Mouse (Mus musculus): Measurements from ENCODE around the gene Dcst1. TPM values are rescaled to one million over a fixed set of nuclear protein-coding genes. Genes with fewer than 3 reads are reported as not detected.
A peak's percentile ranks its signal among the peaks of the same experiment; 100 is the strongest.

The Dcst1 gene
- polyA plus RNA-seq, 1 experiment from 2014 or later: 0.15 TPM

DNA sequence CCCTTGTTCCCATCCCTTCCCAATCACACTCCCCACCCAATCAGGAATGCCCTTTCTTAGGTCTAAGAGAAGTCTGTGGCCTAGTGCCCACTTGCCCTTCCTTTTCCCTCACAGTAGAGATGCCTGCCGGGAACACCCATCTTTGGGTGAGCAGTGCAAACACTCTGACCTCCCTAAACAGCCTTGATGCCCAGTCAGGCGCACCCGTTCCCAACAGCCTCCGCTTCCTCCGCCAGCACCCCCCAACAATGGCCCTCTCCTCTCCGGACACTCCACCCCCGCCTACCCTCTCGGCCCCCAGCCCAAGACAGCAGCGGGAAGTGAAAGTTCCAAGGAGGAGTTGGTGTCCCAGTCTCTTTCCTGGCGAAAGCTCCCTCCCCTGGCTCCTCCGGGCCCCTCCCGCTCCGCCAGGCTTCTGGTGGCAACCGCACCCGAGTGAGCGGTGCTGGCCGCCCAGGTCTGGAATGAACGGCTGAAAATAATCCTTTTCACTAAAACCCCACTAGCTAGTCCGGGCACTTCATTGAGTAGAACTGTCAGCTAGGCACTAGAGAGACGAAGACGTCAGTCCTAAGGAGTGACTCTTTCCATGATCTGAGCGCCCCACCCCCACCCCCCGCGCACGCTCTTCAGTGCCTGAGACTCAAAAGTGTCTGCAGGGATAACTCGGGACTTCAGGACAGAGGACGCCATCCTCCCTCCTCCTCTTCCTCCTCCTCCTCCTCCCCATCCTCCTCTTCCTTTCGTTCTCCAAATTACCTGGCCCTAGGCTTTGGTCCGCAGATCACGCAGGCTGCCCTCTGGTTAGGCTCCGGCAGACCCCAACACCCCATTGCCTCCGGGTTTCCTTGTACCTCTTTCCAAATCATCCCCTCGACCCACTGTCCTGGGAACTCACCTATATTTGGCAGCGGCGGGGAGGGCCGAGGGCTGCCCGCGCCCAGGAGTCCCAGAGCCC lies 15.9 kb downstream of the Dcst1 start:
- DNase-seq (peak; percentile 34), ATAC-seq (peak; percentile 14; the same call in 1 of the 2 replicates)
- Histone ChIP-seq H3K4me2 (ENCODE audit: low read depth, low read length) (peak overlapping the region; percentile 90), H3K27ac (ENCODE audit: low read depth) (peak overlapping the region; percentile 34; the same call in 1 of the 2 replicates), H3K9ac (replicated peaks) (peak overlapping the region; percentile 50), H3K36me3 (replicated peaks; ENCODE audit: insufficient read depth, low read length) (no peaks in the 10 kb centered on the region), H3K4me1 (ENCODE audit: insufficient read depth) (peaks cover 14% of the 10 kb centered on the region), H3K9me3 (ENCODE audit: low read length) (no peaks in the 10 kb centered on the region), H3K27me3 (ENCODE audit: insufficient read depth, low read length) (peaks cover 28% of the 10 kb centered on the region), H3K4me3 (ENCODE audit: low read depth, low read length) (peak overlapping the region; percentile 64)
- WGBS (ENCODE audit: insufficient replicate concordance): 4% methylated on average over 38 of the region's 38 CpGs
- TF ChIP-seq CTCF (IDR thresholded peaks at IDR 0.05; ENCODE audit: low read depth): no peak
- TF ChIP-seq EP300 (IDR thresholded peaks at IDR 0.05; ENCODE audit: low read depth): no peak

DNA sequence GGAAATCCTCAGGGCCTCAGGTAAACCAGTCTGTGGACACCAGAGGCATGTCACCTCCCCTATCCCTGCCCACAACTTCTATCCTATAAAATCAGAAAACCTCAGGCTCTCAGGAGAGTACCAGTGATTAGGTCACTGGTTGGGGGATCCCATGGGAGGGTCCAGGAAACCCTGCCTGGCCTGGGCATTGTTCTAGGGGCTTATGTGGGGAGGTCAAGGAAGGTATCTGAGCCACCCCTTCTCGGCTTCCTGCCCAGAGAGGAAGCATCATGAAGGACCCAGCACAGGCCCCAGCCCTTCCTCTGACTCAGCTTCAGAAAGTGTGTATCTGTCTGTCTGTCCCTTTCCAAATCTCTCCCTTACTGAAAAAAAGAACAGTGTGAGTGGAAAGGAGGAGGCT lies 17.1 kb downstream of the Dcst1 start:
- 31% methylated on average over 1 of the region's 1 CpGs for WGBS (ENCODE audit: insufficient replicate concordance)
- H3K9ac ChIP-seq (replicated peaks): no peak overlapping the region
- H3K4me1 ChIP-seq (ENCODE audit: insufficient read depth): peaks cover 14% of the 10 kb centered on the region
- DNase-seq (no peak), ATAC-seq (no peak)
- no peak overlapping the region; the same call in 1 of the 2 replicates for H3K27ac ChIP-seq (ENCODE audit: low read depth)
- peaks cover 28% of the 10 kb centered on the region for H3K27me3 ChIP-seq (ENCODE audit: insufficient read depth, low read length)
- H3K4me2 ChIP-seq (ENCODE audit: low read depth, low read length): 0 out of 2 replicates have a peak overlapping the region, but pooled peaks have one; percentile 90
- H3K36me3 ChIP-seq (replicated peaks; ENCODE audit: insufficient read depth, low read length): no peaks in the 10 kb centered on the region
- TF ChIP-seq EP300 (IDR thresholded peaks at IDR 0.05; ENCODE audit: low read depth) (no peak), CTCF (IDR thresholded peaks at IDR 0.05; ENCODE audit: low read depth) (no peak)
- H3K4me3 ChIP-seq (ENCODE audit: low read depth, low read length): no peak overlapping the region
- no peaks in the 10 kb centered on the region for H3K9me3 ChIP-seq (ENCODE audit: low read length)

DNA sequence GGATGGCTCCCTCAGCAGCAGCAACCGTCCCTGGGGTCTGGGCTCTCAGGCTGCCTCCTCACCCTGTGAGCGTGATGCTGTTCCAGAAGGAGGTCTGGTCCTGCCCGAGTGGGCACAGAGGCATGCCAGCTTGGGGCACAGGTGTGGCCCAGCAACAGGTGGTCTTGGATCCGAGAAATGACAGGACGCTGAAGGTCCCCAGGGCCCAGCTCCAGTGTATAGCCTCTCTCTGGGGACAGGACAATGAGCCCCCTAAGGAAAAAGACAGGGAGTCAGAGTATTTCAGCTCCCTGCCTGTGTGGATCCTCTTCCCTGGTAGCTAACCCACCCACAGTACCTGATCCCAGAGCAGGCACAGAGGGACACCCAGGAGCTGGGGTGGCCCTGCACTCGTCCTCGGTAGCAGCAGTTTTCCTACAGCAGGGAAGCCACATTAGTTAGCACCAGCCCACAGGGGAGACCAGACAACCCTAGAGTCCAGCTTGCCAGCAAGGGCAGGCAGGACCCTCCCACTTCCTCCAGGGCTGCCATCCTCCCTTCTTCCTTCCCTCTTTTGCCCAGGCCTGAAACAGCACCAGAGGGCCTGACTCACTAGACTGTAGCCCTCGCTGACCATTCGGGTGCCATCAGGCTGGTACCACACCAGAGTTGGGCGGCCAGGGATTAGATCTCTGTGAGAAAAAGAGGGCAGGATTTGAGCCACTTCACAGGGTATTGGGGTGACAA lies 18.1 kb downstream of the Dcst1 start:
- Histone ChIP-seq H3K27me3 (ENCODE audit: insufficient read depth, low read length) (peaks cover 28% of the 10 kb centered on the region), H3K36me3 (replicated peaks; ENCODE audit: insufficient read depth, low read length) (no peaks in the 10 kb centered on the region), H3K9me3 (ENCODE audit: low read length) (no peaks in the 10 kb centered on the region), H3K4me2 (ENCODE audit: low read depth, low read length) (no peak overlapping the region), H3K4me1 (ENCODE audit: insufficient read depth) (peaks cover 14% of the 10 kb centered on the region), H3K27ac (ENCODE audit: low read depth) (peak overlapping the region; percentile 37; the same call in 1 of the 2 replicates), H3K4me3 (ENCODE audit: low read depth, low read length) (no peak overlapping the region), H3K9ac (replicated peaks) (no peak overlapping the region)
- DNase-seq (no peak), ATAC-seq (no peak)
- 56% methylated on average over 10 of the region's 10 CpGs for WGBS (ENCODE audit: insufficient replicate concordance)
- TF ChIP-seq EP300 (IDR thresholded peaks at IDR 0.05; ENCODE audit: low read depth) (no peak), CTCF (IDR thresholded peaks at IDR 0.05; ENCODE audit: low read depth) (no peak)

DNA sequence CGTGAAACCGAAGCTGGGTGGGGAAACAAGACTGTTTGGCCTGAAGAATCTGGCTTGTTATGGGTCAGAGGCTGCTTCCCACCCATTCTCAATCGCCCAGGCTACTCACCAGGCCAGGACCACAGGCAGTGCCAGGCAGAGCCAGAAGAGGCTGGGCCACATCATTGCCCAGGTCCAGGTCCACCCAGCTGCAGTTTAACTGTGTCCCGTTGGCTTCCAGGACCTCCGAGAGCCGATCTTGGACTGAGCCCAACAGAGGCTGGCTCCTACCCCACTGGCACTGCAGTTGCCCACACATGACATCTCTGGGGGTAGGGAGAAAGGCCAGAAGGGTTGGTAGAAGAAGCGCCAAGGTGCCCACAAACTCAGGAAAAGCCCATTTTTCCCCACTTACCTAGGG lies 21.8 kb downstream of the Dcst1 start:
- WGBS (ENCODE audit: insufficient replicate concordance): 78% methylated on average over 7 of the region's 7 CpGs
- no peak for ATAC-seq
- TF ChIP-seq CTCF (IDR thresholded peaks at IDR 0.05; ENCODE audit: low read depth): no peak
- no peak for TF ChIP-seq EP300 (IDR thresholded peaks at IDR 0.05; ENCODE audit: low read depth)
- peaks cover under 1% of the 10 kb centered on the region; the same call in 1 of the 2 replicates for H3K4me1 ChIP-seq (ENCODE audit: insufficient read depth)
- no peak overlapping the region for H3K9ac ChIP-seq (replicated peaks)
- H3K27me3 ChIP-seq (ENCODE audit: insufficient read depth, low read length): peaks cover 5% of the 10 kb centered on the region; the same call in 1 of the 2 replicates
- H3K4me2 ChIP-seq (ENCODE audit: low read depth, low read length): no peak overlapping the region
- H3K36me3 ChIP-seq (replicated peaks; ENCODE audit: insufficient read depth, low read length): no peaks in the 10 kb centered on the region
- H3K9me3 ChIP-seq (ENCODE audit: low read length): no peaks in the 10 kb centered on the region
- no peak overlapping the region for H3K27ac ChIP-seq (ENCODE audit: low read depth)
- no peak for DNase-seq
- no peak overlapping the region for H3K4me3 ChIP-seq (ENCODE audit: low read depth, low read length)

DNA sequence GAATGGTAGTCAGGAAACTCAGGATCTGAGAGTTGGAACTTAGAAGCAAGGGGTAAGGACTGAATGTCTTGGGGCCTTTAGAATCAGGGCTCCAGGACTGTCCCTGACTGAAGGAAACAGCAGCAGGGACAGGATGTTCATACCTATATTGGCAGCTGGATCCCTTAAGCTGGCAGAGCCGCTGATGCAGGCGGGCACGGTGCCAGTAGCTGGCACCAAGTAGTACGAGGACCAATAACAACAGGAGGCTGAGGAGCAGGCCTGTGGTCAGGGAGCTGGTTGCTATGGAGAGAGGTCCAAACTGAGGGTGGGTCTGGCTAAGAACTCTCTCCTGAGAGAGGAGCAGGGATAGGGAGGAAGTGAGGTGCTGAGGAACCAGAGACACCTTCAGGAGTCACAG lies 23.3 kb downstream of the Dcst1 start:
- Histone ChIP-seq H3K36me3 (replicated peaks; ENCODE audit: insufficient read depth, low read length) (no peaks in the 10 kb centered on the region), H3K4me1 (ENCODE audit: insufficient read depth) (peaks cover 11% of the 10 kb centered on the region), H3K27me3 (ENCODE audit: insufficient read depth, low read length) (peaks cover 8% of the 10 kb centered on the region; the same call in 1 of the 2 replicates), H3K4me2 (ENCODE audit: low read depth, low read length) (no peak overlapping the region), H3K4me3 (ENCODE audit: low read depth, low read length) (no peak overlapping the region), H3K9ac (replicated peaks) (no peak overlapping the region), H3K9me3 (ENCODE audit: low read length) (no peaks in the 10 kb centered on the region), H3K27ac (ENCODE audit: low read depth) (no peak overlapping the region)
- DNase-seq: no peak
- no peak for ATAC-seq
- no peak for TF ChIP-seq EP300 (IDR thresholded peaks at IDR 0.05; ENCODE audit: low read depth)
- TF ChIP-seq CTCF (IDR thresholded peaks at IDR 0.05; ENCODE audit: low read depth): no peak
- whole genome bisulfite sequencing (ENCODE audit: insufficient replicate concordance): 74% methylated on average over 4 of the region's 4 CpGs

DNA sequence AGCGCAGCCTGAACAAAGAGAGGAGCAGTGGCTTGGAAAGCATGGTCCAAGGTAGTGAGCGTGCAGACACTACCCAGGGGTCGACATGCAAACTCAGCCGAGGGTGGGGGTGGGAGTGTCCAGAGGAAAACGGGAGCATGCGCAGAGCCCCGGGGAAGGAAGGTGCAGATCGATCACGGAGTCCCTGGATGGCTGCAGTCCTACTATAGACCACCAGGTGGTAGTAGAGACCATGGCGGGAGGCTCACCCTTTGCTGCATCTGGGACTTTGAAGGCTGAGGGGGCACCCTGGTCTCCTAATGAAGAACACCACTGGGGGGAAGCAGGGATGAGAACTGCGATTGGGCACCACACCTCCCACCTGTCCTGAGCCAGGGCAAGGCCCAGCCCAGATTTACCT lies 24.6 kb downstream of the Dcst1 start:
- peak; percentile 87 for DNase-seq
- no peaks in the 10 kb centered on the region for H3K9me3 ChIP-seq (ENCODE audit: low read length)
- peak; percentile 97 for TF ChIP-seq CTCF (IDR thresholded peaks at IDR 0.05; ENCODE audit: low read depth)
- TF ChIP-seq EP300 (IDR thresholded peaks at IDR 0.05; ENCODE audit: low read depth): no peak
- 12% methylated on average over 11 of the region's 11 CpGs for WGBS (ENCODE audit: insufficient replicate concordance)
- H3K36me3 ChIP-seq (replicated peaks; ENCODE audit: insufficient read depth, low read length): no peaks in the 10 kb centered on the region
- H3K4me3 ChIP-seq (ENCODE audit: low read depth, low read length): 0 out of 2 replicates have a peak overlapping the region, but pooled peaks have one; percentile 1
- no peak overlapping the region for H3K27ac ChIP-seq (ENCODE audit: low read depth)
- peak overlapping the region; percentile 56 for H3K4me2 ChIP-seq (ENCODE audit: low read depth, low read length)
- peaks cover 8% of the 10 kb centered on the region; the same call in 1 of the 2 replicates for H3K27me3 ChIP-seq (ENCODE audit: insufficient read depth, low read length)
- peak; percentile 47; the same call in 1 of the 2 replicates for ATAC-seq
- H3K9ac ChIP-seq (replicated peaks): no peak overlapping the region
- peaks cover 11% of the 10 kb centered on the region for H3K4me1 ChIP-seq (ENCODE audit: insufficient read depth)
